Mouse (Mus musculus) gastrocnemius, adult 18-20 months (tissue): ENCODE results near the gene Lta. TPM values are rescaled to one million over a fixed set of nuclear protein-coding genes. Genes with fewer than 3 reads are reported as not detected.
"Not testable (repeated sequence)": the region's sequence is repeated elsewhere in the genome, so short reads cannot be mapped to it uniquely, and the experiment has no call there.

ENCODE experiments used
- DNase-seq: peaks from one replicate; pipeline ENCODE4 v3.0.0; 2021; ENCODE audit warnings: low spot score
- total RNA-seq, 2 experiments: library from RNA; stranded (reverse); gene quantifications; 2 replicates each; pipeline ENCODE4 v1.2.3; 2021

Lta gene
- total RNA-seq, 2 experiments from 2014 or later: 0.43 to 0.48 TPM

DNA sequence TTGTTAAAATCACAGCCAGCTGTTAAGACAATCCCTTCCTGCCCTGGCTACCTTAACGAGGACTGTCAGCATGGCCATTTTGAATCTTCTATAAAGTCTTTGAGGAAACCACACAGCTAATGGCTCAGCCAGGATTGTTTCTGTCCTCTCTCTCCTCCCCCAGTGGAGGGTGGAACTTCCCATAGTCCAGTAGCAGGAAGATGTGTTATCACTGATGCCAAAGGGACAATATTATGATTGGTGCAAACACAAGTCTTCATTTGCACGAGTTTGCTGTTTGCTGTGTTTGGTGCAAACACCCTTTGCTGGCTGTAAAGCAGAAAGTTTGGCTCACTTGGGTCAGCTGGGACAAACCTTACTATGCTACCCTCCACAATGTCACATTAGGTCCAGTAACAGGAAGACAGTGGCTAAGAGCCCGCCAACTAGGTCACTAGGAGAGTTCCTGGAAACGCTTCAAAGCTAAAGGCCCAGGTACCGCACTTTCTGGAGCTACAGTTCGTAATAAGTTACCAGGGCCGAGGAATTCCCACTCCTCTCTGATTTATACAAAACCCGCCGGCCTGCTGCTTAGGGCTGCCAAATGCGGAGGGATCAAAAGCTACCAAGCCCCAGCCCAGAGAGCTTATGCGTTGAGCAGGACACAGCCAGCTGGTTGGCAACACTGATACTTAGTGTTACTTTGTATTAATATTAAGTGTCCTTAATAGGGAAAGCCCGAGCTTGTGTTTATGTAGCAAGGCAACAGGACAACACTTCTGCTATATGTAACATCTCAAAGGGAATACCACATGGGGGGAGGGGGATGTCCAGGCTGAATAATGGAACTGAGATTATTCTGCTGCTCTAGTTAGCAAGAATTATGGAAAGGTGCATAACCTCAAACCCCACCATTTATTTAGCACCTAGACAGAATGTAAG lies 35.5 kb upstream of the Lta start:
- no peak for DNase-seq

DNA sequence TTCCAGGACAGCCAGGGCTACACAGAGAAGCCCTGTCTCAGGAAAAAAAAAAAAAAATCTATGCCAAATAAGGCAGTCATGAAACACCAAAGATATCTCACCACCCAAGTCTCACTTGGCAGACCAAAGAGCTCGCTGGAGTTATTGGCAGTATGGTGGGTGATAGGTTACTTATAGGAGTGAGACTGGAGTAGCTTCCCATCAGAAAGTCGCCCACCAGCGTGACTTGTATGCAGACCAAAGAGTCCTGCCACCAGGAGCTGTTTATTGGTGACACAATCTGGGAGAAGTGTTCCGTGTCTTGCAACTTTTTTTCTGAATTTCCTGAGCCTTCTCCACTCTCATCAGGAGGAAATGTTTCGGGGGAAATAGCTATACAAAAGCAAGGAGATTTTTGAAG lies 34.5 kb upstream of the Lta start:
- DNase-seq: no peak

DNA sequence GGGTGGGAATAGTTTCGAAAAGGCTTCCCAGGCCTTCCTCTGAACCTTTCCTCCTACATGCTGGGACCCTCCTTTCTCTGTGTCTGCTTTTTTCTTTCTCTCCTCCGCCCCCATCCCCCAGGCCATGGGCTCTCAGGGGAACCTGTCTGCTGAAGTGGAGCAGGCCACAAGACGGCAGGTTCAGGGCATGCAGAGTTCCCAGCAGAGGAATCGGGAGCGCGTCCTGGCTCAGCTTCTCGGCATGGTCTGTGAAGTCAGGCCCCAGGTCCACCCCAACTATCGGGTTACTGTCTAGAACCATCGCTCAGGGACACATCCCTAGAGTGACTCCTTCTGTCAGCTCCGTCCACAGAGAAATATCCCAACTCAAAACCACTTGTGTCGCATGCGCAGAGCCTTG lies 32.4 kb upstream of the Lta start:
- DNase-seq: no peak

DNA sequence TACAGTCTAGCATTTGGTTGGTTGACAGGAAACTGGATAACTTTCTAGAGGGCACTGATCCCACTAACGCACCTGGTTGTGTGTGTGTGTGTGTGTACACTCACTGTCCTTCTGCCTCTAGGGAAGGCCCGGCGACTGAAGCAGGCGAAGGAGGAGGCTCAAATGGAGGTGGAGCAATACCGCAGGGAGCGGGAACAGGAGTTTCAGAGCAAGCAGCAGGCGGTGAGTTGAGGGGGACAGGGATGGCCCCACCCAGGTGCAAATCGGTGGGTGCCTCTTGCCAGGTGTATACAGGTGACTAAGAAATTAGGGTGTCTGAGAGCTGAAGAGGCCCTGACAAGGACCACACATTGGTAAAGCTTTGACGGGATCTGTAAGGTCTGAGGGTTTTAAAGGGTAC lies 31.8 kb upstream of the Lta start:
- no peak for DNase-seq

DNA sequence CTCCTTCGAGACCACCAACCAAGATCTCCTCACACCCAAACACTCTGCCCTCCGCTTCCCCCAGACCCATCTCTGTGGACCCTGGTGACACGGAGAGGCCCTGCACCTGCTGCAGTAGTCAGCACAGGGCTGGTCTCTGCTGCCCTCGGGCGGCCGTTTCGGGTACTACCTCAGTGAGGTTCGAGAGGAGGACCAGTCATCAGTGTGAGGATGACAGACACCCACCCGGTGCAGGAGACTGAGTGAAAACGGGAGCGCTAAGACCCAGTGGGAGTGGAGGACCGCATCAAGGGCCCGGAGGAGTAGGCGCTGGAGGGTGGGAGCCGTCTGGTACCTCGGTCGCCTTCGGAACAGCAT lies 31.2 kb upstream of the Lta start:
- DNase-seq: peak; percentile 97

DNA sequence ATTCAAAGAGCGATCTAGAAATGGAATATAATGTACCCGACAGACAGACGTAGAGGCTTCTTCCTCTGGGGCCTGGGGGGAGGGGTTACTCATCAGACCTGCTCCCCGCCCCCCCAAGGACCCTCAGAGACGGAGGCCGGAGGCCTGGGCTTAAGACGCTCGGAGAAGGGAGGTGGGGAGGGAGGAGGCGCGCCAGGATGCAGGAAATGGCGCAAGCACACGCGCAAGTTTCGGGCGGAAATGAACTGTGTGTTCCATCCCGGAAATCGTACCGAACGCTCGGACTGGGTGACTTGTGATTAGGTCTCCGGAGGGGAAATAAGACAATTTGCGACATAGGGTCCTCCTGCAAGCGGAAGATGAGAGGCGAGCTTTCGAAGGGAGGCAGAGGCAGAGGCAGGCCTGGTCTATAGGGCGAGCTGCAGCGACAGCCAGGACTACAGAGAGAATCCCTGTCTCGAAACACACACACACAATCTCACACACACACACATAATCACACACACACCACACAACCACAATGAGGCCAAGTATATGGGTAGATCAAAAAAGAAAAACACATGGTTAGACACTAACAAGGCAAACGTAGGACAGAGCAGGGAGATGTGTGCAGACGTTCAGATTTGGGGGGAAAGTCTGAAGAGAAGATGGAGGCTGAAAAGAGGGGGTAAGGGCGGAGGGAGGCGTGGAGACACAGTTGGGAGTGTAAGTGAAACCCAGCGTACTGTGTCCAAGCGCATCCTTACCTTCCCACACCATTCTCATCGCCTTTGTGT lies 30.7 kb upstream of the Lta start, which contains the start of gene Nfkbil1:
Nfkbil1 (minus strand) TSS at position 179 of the 776 bp plus-strand sequence.
- peak; percentile 91 for DNase-seq

DNA sequence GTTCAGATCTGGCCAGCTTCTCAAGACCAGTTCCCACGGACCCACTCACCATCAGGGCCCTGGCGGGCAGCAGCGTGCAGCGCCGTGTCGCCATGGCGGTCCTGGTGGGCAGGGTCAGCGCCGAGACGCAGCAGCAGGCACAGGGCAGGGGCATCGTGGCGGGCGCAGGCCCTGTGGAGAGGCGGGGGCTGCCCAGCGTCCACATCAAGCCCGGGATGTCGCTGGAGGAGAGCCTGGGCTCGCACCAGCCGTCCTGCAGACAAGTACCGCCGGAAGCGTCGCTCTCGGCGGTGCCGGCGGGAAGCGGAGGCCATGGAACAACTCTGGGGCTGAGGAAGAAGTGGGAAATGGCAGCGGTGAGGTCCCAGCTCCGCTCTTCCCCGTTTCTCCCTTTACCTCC lies 29.8 kb upstream of the Lta start:
- no peak for DNase-seq

DNA sequence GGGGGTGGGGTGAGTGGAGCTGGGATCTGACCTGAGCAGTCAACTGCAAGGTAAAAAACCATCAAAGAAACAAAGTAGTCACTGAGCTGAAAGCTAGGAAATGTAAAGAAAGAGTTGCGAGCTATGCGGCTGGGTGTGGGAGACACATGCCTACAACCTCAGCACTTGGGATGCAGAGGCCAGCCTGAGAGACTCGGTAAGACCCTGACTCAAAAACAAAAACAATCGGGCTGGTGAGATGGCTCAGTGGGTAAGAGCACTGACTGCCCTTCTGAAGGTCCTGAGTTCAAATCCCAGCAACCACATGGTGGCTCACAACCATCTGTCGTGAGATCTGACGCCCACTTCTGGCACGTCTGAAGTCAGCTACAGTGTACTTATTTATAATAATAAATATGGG lies 28.9 kb upstream of the Lta start:
- not testable (repeated sequence) for DNase-seq

DNA sequence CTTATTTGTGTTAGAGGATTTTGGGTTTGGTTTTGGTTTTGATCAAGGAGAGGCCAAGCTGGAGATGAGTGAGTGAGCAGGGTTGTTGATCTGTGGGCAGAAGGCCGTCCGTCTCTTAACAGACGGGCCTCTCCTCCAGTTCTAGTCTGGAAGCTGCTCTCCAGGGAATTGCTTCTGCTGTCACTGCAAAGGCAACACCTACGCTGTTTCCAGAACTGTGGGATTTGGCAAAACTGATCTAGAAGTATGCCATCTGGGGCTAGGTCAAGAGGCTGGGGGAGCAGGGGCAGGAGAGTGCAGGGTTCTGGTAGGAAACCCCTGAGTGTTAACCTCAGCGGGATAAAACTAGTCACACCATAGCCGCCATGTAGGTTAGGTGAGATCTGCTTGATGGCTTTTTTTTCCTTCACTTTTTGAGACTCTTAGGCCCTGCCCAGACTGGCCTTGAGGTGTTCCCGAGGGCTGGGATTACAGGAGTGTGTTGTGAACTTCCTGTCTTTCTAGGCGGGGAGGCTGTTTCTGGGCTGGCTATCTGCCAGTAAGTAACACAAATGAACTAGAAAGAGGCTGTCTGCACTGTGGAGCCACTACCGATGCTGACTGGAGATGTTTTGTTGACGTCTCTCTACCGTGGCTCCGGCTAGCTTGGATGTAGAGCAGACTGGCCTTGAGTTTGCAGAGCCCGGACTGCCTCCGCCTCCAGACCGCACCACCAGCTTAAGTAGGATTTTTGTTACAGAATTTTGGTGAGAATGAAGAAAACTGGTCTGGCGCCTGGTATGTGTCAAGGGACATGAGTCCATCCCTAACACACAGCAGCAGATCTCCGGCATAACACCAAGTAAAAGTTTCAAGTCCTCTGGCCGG lies 28.2 kb upstream of the Lta start, which contains the start of gene Atp6v1g2:
Atp6v1g2 (plus strand) TSS at position 547 of the 867 bp plus-strand sequence.
- DNase-seq: no peak

DNA sequence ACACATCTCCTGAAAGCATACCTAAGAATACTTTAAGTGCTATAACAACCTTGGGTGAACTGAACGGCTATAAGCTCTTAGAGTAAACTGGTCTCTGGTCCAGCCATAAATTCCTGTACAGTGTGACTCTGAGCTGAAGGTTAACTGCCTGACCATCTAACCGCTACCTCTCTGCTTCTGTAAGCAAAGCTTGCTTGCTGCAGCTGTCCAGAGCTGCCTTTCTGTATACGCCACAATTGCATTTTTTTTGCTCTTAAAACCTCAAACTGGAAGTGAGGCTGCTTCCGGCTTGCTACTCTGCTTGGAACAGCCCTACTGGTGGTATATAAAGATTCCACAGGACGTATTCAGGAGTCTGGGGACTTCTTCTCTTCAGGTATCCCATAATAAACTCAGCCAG lies 27.5 kb upstream of the Lta start:
- DNase-seq: no peak

DNA sequence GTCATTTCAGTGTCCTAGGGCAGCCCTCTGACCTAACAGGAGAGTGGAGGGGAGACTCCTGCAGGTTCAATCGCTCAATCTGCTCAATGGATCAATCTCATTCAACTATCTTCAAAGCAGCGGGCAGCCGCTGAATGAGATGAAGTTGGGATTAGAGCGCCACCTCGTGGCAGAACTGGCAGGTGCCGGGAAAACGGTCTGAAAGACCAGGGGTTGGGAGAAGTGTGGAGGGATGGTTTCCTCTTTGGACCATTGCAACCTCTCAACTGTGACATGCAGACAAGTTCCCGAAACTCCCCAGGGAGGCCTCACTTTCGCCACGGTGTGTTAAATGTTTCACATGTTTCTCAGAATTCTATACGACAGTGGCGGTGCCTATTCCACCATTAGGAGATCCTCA lies 26.9 kb upstream of the Lta start:
- DNase-seq: peak; percentile 85

DNA sequence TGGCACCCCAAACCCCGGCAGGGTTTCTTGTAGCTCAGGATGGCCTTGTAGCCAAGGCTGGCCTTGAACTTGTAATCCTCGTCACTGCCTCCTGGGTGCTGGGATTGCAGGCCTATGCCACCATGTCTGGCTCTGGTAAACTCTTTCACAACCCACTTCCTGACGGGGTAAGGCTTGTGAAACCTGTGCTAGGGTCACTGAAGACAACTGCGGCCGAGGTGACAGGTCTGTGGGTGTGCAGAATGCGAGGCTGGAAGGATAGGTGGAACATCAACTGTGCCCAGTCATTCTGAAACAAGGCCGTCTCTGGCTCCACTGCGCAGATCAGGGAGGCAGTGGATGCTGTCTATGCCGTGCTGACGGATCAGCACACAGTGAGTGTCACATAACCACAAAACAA lies 25.9 kb upstream of the Lta start:
- DNase-seq: no peak

DNA sequence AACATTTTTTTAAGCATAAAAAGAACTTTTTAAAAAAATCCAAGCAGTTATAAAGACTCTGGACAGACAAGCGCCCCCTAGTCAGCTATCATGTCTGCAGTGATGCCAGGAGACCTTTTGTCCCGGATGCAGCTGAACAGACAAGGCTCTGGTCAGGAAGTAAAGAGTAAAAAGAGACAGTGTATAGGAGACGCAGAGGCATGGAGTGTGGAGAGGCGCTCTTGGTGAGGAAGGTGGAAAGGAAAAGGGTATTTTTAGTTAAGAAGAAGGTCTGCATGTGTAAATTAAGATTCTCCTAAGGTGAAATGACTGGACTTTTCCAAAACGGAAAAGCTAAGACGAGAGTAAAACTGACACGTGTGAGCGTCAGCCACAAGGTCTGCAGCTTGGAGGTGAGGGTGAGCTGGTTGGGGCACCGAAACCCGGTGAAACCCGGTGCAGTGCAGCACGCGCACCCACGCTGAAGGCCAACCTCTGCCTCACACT lies 21.5 kb upstream of the Lta start:
- DNase-seq: no peak

DNA sequence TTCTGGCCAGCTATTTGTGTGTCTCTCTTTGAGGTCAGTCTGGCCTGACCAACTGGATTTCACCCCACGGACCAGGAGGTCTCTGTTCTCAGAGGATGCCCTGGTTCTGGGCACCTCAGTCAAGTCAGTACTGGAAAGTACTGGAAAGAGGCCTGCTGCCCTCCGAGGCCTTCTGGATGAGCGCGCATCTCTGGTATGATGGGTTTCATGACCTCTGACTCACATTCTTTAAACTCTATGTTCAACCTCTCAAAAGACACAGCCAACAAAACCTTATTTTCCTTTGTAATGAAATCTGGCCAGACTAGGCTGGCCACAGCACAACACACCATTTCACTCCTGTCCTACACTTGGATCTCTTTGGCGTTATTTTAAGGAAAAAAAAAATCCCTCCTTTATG lies 20.3 kb upstream of the Lta start:
- DNase-seq: no peak

DNA sequence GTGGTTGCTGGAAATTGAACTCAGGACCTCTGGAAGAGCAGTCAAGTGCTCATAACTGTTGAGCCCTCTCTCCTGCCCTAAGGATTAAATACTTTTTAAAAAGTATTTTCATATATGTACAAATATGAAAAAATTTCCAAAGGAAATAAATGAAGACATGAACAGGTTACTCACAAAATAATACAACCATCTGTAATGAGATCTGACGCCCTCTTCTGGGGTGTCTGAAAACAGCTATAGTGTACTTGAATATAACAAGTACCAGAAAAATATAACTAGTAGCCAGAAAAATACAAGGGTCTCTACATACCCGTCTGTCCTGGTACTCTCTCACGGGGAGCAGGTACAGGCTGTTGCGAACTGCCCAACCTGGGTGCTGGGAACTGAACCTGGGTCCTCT lies 19.5 kb upstream of the Lta start:
- no peak for DNase-seq

DNA sequence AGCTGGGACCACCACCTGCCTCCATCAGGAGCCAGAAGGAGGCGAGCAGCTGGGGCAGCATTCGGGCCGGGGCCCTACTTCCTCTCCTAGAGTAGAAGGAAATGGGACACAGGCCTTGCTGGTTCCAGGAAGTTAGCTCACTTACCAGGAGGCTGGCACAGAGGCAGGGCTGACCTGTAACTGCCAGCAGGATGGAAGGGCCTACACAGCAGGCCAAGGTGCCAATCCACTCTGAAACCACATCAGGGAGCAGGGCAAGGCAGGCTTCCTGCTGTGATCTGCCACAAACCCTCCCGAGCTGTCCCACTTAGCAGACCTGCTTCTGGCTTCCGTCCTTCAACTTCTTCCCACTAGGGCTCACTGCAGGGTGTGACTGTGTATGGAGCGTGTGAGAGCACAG lies 17.1 kb upstream of the Lta start:
- DNase-seq: no peak

DNA sequence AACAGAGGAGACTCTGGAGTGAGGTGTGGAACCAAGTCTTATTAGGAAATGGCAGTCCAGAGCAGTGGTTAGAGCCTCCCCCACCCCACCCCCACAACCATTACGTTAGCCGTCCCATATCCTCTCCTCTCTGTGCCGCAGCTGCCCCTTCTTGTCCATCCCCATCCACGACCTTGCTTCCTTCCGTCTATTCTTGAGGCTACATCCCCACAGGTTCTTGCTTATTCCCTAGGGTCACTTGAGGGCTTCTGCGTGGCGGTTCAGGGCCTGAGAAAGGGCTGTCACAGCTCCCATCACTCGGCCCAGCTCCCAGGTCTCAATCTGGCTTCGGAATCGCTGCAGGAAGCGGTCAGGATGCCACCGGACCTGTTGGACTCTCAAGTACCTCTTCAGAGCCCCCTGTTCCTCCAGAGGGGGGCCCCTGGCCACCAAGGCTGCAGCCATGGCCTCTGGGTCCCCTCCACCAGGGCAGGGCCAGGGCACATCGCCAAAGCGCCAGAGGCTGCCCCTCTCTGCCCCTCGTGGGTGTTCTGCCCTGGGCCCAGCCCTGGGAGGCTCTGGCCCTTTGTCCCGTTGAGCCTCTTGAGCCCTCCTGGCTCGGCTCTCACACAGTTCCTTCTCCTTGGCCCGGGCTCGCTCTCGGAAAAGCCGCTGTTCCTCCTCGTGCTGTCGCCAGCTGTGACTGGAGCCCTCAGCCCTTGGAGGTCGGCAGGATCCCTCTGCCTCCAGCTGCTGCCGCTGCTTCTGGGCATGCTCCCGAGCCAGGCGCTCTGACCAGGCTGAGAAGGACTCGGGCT lies 15.2 kb upstream of the Lta start, which contains the start of gene Gm16181:
Gm16181 (plus strand) TSS at position 679 of the 797 bp plus-strand sequence.
- DNase-seq: no peak

DNA sequence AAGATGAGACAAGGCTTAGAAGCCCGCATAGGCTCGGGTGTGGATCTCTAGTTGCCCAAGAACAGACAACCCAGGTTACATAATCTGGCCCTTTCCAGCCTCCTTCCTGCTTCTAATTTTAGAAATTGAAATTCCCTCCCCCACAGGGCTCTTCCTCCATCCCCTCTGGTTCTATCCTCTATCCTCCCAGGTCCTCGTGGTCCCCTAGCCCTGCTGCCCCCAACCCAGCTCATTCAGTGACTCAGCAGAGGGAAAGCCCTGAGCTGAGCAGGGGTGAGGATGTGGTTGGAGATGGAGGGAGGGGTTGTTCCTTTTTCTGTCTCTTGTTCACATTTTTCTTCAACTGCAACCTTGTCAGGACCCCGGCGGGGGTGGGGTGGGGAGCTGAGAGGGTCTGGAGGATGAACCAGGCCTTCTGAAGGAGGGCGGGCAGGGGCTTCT lies 14.5 kb upstream of the Lta start:
- DNase-seq: no peak

DNA sequence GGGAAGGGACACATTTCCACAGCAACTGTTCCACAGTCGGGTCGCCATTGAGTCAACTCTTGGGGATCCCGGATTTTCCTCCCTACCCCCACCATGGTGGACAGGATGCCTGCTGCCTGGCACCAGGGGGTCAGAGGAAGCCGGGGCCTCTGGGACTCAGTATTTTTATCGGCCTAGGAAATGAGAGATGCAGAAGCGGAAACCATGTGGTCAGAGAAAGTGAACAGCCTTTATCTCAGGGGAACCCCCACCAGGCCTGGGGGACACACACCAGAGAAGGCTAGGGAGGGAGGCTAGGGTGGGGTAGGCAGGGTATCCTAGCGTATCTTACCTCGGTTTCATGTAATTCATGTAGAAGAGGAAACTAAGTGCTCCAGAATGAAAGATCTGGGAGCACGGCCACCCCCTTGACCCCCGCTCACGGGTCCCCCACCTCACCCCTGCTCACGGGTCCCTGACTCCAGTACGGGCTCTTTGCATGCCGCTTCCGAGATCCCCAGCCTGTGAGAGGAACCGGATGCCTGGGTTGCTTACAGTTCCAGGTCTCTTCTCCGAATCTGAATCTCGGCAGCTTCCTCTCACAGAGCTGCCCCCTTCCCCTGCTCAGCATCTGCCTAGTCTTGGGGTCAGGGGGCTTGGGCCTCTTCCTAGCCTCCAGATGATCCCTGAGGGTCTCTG lies 13.5 kb upstream of the Lta start:
- DNase-seq: no peak

DNA sequence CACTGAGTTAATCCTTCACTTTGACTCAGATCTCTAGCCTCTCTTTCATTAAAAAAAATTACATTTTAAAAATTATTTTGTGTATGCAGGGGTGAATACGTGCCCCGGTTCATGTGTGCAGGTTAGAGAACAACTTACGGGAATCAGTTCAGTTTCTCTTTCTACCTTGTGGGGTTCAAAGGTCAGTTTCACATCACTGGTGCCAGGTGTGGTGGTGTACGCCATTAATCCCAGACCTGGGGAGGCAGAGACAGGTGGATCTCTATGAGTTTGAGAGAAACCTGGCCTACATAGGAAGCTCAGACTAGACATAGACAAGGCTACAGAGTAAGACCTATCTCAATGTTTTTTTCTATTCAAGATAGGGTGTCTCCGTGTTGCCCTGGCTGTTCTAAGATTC lies 7.9 kb upstream of the Lta start:
- DNase-seq: no peak
